Mouse (Mus musculus): ENCODE data around the gene Gpsm3.

The Gpsm3 gene

DNA sequence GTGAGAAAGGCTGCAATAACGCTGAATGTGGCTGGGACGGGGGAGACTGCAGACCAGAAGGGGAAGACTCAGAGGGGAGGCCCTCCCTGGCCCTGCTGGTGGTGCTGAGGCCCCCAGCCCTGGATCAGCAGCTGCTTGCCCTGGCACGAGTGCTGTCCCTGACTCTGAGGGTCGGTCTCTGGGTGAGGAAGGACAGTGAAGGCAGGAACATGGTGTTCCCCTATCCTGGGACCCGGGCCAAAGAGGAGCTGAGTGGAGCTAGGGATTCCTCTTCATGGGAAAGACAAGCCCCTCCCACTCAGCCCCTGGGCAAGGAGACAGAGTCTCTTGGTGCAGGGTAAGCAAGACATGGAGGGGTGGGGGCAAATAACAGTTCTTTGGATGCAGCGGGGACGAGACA lies 6.2 kb upstream of the Gpsm3 start:
- DNase-seq (ENCODE audit: low spot score in 2 of 2) = no peak

DNA sequence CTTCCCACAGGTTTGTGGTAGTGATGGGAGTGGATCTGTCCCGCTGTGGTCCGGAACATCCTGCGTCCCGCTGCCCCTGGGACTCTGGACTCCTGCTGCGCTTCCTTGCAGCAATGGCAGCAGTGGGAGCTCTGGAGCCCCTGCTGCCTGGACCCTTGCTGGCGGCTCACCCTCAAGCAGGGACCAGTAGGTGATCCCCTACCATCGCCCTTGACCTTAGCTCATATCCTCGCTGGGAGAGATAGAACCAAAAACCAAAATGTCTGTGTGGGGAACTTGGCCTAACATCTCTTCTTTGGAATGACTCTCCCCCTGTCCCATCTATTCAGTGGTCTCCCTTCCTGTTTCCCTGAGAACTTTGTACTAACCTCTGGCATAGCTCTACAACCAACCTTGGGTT lies 5.8 kb upstream of the Gpsm3 start:
- no peak for DNase-seq (ENCODE audit: low spot score in 2 of 2)

DNA sequence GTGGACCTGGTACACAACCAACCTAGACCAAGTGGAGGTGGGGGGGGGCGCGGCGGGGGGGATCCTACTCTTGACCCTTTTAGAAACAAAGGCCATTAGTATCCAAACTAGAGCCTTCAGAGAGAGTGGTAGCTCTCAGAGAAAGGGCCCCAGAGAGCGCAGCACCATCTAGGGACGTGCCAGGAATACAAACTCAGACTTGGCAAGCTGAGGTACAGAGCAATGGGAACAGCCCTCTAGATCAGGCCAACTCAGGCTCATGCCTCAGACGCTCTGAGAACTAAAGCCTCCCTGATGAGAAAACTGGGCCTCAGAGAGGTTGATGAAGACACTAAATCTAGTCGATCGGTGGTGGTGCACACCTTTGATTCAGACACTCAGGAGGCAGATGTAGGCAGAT lies 4.5 kb upstream of the Gpsm3 start:
- DNase-seq (ENCODE audit: low spot score in 2 of 2) = no peak

DNA sequence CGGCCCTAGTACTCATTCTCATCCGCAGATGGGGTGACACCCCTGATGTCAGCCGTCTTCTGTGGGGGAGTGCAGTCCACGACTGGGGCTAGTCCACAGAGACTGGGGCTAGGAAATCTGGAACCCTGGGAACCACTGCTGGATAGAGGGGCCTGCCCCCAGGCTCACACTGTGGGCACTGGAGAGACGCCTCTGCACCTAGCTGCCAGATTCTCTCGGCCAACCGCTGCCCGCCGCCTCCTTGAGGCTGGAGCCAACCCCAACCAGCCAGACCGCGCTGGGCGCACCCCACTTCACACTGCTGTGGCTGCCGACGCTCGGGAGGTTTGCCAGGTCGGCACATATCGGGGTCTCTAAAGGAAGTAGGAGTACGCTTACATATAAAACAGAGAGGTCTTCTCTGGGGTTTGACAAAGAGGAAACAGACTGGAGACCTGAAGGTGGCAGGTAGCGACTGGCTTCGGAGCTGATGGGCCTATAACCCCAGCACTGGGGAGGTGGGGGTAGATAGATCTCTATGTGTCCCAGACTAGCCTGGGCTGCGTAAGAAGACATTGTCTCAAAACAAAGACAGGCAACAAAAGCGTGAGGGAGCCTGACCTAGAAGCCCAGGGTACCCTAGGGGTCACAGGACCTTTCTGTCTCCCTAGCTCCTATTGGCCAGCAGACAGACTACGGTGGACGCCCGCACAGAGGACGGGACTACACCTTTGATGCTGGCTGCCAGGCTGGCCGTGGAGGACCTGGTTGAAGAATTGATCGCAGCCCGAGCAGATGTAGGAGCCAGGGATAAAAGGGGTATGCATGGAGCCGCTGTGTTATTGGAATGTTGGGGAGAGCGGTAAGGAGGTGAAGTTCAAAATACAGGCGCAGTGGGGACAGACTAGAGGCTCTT lies 3.5 kb upstream of the Gpsm3 start:
- DNase-seq (ENCODE audit: low spot score in 2 of 2) = no peak

DNA sequence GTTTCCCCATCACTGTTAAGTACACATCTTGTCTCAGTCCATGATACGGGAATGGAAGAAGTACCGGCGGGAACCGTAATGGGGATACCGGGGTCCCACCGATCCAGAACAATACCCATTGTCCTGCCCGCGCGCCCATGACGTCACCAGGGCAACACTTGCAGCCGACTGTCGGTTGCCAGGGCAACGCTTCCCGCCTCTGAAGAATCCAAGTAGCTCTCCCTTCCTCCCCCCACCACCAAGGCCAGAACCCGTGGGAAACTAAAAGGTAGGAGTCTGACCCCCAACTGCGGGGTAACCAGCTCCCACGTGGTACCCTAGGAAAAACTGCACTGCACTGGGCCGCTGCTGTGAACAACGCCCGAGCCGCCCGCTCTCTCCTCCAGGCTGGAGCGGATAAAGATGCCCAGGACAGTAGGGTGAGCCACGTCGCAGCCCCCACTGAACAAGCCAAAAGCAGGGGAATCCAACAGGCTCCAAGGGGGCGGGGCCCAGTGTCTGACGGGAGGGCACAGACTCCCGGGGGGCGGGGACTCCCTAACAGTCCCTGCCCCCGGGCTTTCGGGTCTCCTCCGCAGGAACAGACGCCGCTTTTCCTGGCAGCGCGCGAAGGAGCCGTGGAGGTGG lies 2.7 kb upstream of the Gpsm3 start:
- DNase-seq (ENCODE audit: low spot score in 2 of 2) = peak in 1 of 2 experiments; percentile 90

DNA sequence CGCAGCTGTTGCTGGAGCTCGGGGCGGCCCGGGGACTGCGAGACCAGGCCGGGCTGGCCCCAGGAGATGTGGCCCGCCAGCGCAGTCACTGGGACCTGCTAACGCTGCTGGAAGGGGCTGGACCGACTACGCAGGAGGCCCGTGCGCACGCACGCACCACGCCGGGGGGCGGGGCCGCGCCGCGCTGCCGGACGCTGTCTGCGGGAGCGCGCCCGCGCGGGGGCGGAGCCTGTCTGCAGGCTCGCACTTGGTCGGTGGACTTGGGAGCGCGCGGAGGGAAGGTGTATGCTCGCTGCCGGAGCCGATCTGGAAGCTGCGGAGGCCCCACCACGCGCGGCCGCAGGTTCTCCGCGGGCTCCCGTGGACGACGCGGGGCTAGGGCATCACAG lies 2.2 kb upstream of the Gpsm3 start:
- peak; percentile 96 to 98 for DNase-seq (ENCODE audit: low spot score in 2 of 2)

DNA sequence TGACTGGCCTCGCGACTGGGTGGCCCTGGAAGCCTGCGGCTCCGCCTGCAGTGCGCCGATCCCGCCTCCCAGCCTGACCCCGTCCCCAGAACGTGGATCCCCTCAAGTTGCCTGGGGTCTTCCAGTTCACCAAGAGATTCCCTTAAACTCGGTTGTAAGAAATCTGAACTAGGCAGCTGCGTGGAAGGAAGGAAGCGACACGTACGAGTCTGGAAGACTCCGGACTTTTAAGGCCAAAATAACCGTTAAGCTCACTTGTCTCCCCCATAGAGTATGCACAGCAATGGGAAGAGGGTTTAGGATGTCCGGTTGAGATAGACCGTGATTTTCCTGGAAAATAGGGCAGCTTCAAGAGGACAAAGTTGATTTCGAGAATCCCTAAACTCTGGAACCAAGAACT lies 1.8 kb upstream of the Gpsm3 start:
- DNase-seq (ENCODE audit: low spot score in 2 of 2) = no peak

DNA sequence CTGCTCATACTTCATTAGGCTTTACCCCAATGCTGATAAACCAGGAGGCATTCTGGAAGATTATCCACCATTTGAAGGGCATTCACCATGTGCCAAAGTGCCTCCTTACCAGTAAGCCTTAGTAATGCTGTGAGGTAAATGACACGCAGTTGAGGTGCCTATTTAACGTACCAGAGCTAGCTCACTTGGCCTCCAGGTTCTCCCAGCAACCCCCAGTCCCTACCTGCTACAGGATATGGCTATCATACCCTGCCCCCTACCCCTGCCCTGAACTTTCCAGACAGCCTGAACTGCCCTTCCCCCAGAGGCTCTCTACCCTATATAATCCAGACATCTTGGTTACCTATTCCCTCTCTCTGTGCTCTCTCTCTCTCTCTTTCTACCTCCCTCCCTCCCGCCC lies 839 bp upstream of the Gpsm3 start:
- no peak for DNase-seq (ENCODE audit: low spot score in 2 of 2)

DNA sequence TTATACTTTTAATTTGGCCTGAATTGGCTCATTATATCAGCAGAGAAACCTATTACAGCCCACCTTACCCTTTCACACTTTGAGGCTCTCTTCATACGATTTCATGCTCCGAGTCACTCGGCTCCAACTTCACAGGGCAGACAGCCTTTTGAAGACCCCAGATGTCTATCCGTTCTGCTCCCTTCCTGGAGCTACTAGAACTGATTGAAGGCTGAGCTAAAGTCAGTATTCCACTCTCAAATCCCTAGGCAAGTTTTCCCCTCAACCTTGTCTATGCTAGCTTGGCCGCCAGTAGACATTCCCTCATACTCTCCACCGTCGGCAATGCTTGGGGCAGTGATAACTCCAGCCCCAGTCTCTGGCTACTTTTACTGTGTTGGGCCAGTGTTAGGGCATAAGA lies 400 bp upstream of the Gpsm3 start:
- DNase-seq (ENCODE audit: low spot score in 2 of 2) = no peak

DNA sequence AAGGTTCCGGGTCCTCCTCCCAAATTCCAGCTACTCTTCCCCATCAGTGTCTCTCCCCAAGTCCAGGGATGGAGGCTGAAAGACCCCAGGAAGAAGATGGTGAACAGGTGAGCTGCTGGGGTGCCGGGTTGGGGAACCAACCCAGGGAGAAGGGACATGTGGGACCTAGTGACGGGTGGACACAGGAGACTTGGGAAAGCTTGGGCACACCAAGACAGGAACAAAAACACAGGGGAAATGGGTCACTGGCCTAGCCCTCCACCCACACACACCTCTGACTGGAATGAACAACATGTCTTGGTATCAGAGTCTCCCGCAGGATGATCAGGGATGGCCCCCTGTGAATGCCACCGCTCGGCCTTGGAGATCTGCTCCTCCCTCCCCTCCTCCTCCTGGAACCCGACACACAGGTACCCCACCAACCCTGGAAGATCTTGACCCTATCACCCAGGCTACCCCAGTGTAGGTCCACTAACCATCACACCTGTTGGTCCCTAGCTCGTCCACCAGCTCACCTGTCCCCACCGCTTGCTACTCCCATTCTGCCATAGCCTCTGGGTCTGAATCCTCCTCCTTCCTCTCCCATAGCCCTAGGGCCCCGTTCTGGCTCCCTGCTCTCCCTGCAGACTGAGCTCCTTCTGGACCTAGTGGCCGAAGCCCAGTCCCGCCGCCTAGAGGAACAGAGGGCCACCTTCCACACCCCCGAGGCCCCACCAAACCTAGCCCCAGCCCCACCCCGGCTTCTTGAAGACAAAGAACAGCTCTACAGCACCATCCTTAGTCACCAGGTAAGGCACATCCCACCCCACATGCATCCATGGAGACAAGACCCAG lies 765 bp downstream of the Gpsm3 start:
- DNase-seq (ENCODE audit: low spot score in 2 of 2) = peak in 1 of 2 experiments; percentile 36

DNA sequence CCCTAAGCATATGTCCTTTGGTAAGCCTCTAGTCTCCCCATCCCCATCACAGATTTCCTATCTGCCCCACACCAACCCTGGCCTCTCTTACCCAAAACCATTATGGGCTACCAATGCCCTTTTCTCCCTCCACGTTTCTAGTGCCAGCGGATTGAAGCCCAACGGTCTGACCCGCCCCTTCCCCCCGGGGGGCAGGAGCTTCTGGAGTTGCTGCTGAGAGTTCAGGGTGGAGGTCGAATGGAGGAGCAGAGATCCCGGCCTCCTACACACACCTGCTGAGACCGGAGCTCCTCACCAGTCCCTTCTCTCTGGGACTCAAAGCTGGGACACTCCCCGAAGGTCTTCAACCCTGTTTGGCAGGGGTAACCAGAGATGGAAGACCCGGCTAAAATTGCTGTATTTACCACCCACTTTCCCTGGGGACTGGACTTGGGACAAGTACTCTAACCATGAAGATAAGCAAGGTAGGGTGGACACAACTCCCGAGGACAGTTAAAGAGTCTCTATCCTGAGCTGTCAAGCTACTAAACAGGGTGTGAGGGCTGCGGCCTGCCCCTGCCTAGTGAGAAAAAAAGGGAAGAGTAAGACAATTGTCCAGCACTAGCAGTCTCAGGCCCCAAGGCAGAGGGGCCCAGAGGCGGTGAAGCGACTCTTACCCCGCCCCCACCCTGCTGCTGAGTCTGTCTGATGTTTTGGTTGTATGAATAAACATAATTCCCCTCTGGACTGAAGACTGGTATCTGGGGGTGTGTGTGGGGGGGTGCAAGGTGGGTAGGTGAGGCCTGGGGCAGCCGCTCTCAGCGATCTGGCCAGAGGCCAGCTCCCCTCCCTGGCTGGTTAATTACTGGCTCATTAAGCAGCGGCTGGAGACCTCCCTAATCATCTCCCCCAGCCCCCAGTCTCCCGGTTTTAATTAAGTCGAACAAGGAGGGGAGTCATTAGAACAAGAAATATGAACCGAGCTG lies 1.7 kb downstream of the Gpsm3 start, which contains the start of gene Pbx2:
TSS of gene Pbx2 (plus strand) at position 238 of the 965 bp plus-strand sequence.
- peak; percentile 50 to 53 for DNase-seq (ENCODE audit: low spot score in 2 of 2)

DNA sequence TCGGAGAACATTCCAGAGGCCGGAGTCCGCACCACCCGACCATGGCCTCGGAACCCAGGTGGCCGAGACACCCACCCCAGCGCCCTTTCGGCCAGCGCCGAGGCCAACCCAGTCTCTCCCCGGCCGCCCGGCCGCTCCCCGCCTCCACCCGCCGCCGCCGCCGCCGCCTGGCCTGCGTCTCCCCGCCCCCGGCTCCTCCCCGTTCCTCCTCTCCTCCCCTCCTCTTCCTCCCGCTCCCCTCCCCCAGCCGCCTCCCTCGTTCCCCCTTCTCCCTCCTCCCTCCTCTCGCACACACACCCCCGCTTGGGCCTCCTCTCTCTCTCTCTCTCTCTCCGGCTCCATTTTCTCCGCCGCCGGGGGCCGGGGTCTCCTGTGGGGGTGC lies 2.4 kb downstream of the Gpsm3 start:
- DNase-seq (ENCODE audit: low spot score in 2 of 2) = peak; percentile 78 to 94

DNA sequence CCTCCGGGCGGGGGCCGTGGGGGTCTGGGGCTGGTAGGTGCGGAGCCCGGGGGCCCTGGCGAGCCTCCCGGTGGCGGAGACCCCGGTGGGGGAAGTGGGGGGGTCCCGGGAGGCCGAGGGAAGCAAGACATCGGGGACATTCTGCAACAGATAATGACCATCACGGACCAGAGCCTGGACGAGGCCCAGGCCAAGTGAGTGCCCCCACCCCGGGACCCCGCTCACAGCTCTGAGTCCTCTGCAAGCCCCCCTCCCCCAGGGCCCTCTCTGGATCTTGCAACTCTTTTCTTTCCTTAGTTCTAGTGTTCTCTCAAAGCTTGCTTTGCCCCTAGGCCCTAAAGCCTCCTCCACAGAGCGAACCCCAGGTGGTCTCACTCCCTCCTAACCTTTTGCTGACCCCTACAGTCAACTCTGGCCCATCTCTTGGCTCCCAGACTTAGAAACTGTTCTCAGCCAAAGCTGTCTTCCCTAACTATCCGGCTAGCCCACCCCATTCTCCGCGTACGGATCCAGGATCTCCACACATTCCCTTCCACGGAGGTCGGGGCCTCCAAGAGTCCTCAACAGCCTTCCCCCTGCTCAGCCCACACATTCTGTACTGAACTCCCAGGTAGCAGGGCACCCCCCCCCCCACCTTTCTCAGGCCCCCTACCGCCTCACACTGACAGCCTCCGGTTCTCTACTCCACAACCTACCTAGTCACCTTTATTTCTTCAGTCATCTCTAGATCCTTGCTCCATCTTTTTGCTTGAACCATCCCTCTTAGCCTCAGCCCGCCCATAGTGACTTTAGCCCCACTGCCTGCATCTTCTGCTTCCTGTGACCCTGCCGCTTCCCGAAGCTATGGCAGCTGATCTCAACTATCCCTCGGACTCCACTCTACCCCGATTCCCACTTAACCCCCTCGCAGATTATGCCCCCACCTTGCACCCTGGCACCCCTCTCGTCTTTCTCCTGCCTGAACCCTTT lies 3.3 kb downstream of the Gpsm3 start:
- DNase-seq (ENCODE audit: low spot score in 2 of 2) = peak; percentile 28 to 45

DNA sequence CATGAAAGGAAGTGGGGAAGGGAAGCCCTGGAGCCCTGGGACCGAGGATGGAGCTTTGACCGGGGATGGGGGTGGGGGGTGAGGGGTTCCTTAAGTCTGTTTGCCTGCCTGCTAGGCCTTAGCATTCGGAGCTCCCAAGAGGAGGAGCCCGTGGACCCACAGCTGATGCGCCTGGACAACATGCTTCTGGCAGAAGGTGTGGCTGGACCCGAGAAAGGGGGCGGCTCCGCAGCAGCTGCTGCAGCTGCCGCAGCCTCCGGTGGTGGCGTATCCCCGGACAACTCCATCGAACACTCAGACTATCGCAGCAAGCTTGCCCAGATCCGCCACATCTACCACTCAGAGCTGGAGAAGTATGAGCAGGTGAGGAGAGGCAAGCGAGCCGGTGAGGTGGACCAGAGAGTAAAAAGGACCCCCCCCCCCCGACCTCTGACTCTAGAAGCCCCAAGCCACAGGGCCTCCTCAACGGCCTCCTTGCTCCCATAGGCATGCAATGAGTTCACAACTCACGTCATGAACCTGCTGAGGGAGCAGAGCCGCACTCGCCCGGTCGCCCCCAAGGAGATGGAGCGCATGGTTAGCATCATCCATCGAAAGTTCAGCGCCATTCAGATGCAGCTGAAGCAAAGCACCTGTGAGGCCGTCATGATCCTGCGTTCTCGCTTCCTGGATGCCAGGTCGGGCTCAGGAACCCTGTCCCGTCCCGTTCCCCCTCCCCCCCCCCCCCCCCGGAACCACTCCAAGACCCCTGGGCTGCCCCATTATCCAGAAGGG lies 4.3 kb downstream of the Gpsm3 start:
- no peak for DNase-seq (ENCODE audit: low spot score in 2 of 2)

DNA sequence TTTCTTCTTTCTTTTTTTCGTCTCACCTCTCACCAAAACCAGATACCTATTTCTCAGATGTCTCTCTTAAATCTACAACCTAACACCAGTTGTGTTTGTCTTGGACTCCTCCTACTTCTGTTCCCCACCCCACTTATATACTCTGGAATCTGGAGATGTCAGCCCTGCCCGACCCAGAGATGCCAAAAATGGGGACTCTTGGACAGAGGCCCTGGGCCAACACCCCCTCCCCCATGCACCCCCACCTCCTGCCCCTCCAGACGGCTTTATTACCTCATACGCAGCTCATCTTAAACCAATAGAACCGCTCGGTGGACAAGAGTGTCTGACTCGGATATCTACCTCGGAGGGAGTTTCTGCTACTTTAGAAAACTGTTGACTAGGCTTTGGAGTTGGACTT lies 6.5 kb downstream of the Gpsm3 start:
- no peak for DNase-seq (ENCODE audit: low spot score in 2 of 2)

DNA sequence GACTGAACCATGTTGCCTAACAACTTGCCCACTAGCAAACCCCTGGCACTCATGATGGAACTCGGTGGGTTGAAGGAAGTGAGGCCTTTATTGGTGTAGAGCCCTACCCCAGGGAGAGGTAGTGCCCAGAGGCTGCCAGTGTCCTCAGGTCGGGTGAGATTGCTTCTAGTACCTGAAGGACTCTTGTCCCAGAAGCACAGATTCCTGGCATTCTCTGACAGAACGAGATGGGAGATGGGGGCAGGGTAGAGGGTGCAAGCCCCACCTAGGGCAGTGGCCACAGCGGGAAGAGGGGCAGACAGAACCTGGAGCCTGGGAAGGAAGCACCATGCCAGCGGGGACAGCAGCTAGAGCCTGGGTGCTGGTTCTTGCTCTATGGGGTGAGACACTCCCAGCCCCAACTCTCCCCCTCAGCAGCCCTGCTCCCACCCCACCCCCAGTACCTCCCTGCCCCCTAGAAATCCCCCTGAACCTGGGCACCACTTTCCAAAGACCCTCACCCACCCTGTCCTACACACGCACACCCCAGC lies 8.0 kb downstream of the Gpsm3 start, which contains the start of gene Ager:
TSS of gene Ager (plus strand) at position 297 of the 530 bp plus-strand sequence.
- DNase-seq (ENCODE audit: low spot score in 2 of 2) = no peak

DNA sequence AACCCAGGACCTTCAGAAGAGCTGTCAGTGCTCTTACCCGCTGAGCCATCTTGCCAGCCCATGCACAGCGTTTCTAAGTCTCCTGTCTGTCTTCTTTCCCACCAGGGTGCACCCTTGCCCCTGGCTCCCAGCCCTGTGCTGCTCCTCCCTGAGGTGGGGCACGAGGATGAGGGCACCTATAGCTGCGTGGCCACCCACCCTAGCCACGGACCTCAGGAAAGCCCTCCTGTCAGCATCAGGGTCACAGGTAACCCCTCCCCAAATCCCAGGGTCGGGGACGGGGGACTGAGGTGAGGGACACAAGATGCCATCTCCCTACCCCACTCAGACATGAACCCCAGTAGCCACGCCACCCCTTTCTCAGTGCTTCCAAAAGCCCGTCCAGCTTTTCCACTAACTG lies 10.3 kb downstream of the Gpsm3 start:
- DNase-seq (ENCODE audit: low spot score in 2 of 2) = no peak

DNA sequence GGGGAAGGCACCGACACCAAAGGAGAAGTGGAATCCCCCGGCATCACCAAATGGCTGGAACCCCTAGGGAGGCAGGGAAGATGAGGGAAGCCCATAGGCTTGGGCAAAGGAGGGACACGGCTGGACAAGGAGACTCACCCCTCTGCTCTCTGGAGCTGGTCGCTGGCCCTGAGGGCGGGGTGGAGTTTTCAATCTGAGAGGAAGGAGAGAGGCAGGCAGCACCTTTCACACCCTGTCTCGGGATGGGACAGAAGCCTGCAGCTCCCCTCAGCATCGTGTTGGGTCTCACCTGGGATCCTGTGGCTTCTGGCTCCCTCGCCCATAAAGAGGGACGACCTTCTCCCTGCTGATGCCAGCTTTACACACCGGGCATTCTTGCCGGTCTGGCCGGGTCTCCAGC lies 12.2 kb downstream of the Gpsm3 start:
- no peak for DNase-seq (ENCODE audit: low spot score in 2 of 2)
